Mouse (Mus musculus) testis, adult 2 months (tissue): Measurements from ENCODE around the gene Rimkla.

ENCODE experiments used
- CTCF ChIP-seq: fragments of 200-500 bp; IDR thresholded peaks from 2 replicates; pipeline ENCODE4 v1.5.1; 2012; ENCODE audit warnings: low read depth, mild to moderate bottlenecking, inconsistent platforms, low read length, moderate library complexity; ENCODE audit not compliant: control insufficient read depth, insufficient read depth, insufficient replicate concordance
- POLR2A ChIP-seq: fragments of 200-500 bp; IDR thresholded peaks from 2 replicates; pipeline ENCODE4 v1.6.1; 2012; ENCODE audit warnings: low read depth, mild to moderate bottlenecking, inconsistent platforms, low read length, moderate library complexity; ENCODE audit not compliant: control insufficient read depth

DNA sequence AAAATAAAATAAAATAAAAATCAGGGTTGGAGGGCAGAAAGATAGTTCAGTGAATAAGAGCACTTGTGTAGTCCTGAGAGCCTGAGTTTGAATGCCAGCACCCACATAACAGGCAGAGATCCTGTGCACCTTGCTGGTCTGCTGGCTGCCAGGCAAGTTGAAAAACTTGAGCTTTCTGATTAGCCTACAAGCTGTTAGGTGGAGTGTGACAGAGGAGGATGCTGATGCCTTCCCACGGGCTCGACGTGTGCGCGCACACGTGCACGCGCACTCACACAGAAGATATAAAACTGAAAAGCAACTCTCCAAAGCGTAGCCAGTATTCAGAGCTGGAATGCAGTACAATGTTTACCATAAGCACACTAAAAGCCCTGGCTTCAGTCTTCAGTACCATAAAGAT, 19.9 kb downstream of the Rimkla start:
- TF ChIP-seq CTCF (no peak), POLR2A (no peak)
